8 mouse cellular contexts compared by ENCODE assay signal in genomic region chr10:21937222-21937605, GRCm38 (mm10). TPM values are rescaled to one million over a fixed set of nuclear protein-coding genes. Genes with fewer than 3 reads are reported as not detected.
DNase-seq lines count a peak whose midpoint lies in the region; ATAC-seq and TF ChIP-seq lines count a peak whose summit lies in the region.

No protein-coding gene starts in this region.

- no peak for ATAC-seq in midbrain, embryonic 15.5 days (replicated peaks)
- ATAC-seq in embryonic facial prominence, embryonic 13.5 days (ENCODE audit: insufficient number of reproducible peaks, insufficient read depth, low FRiP score, low TSS enrichment, low read depth), result peak; percentile 71; the same call in 1 of the 2 replicates
- ATAC-seq in hindbrain, postnatal 0 days, result no peak
- no peak for ATAC-seq in midbrain, embryonic 12.5 days (ENCODE audit: low FRiP score, low read depth)

- no peak for TF ChIP-seq CTCF in hindbrain, postnatal 0 days (IDR thresholded peaks at IDR 0.05; ENCODE audit: low read depth)

- no peaks in the 10 kb centered on the region for H3K27me3 ChIP-seq in midbrain, embryonic 10.5 days (ENCODE audit: low read depth, poor library complexity, severe bottlenecking)
- no peaks in the 10 kb centered on the region for H3K27me3 ChIP-seq in midbrain, embryonic 15.5 days (replicated peaks)
- no peaks in the 10 kb centered on the region for H3K27me3 ChIP-seq in embryonic facial prominence, embryonic 13.5 days
- no peaks in the 10 kb centered on the region for H3K27me3 ChIP-seq in hindbrain, postnatal 0 days (ENCODE audit: insufficient read depth, low read length)
- no peaks in the 10 kb centered on the region for H3K27me3 ChIP-seq in midbrain, embryonic 12.5 days

- peak; percentile 46 for DNase-seq in midbrain, embryonic 10.5 days (ENCODE audit: low spot score)
- peak; percentile 27 for DNase-seq in hindbrain, postnatal 0 days (ENCODE audit: low spot score)
- no peak for DNase-seq in layer of hippocampus, adult 8-10 months (ENCODE audit: low spot score in 2 of 2)
- no peak for DNase-seq in layer of hippocampus, adult 18-20 months (ENCODE audit: low spot score in 2 of 2)
- no peak for DNase-seq in frontal cortex, postnatal 36 days (ENCODE audit: low spot score in 2 of 2)

- H3K4me3 ChIP-seq in midbrain, embryonic 10.5 days, result no peak overlapping the region
- no peak overlapping the region for H3K4me3 ChIP-seq in midbrain, embryonic 15.5 days
- no peak overlapping the region for H3K4me3 ChIP-seq in embryonic facial prominence, embryonic 13.5 days
- no peak overlapping the region for H3K4me3 ChIP-seq in hindbrain, postnatal 0 days (ENCODE audit: low read length)
- H3K4me3 ChIP-seq in midbrain, embryonic 12.5 days, result no peak overlapping the region

- H3K9me3 ChIP-seq in midbrain, embryonic 10.5 days (replicated peaks), result no peaks in the 10 kb centered on the region
- no peaks in the 10 kb centered on the region for H3K9me3 ChIP-seq in midbrain, embryonic 15.5 days
- H3K9me3 ChIP-seq in embryonic facial prominence, embryonic 13.5 days, result no peaks in the 10 kb centered on the region
- H3K9me3 ChIP-seq in hindbrain, postnatal 0 days (ENCODE audit: low read length), result no peaks in the 10 kb centered on the region
- H3K9me3 ChIP-seq in midbrain, embryonic 12.5 days, result no peaks in the 10 kb centered on the region

- 13% methylated on average over 9 of the region's 9 CpGs for WGBS in midbrain, embryonic 10.5 days
- WGBS in midbrain, embryonic 15.5 days, result 13% methylated on average over 9 of the region's 9 CpGs
- 6% methylated on average over 9 of the region's 9 CpGs for WGBS in embryonic facial prominence, embryonic 13.5 days
- 22% methylated on average over 9 of the region's 9 CpGs for WGBS in hindbrain, postnatal 0 days
- 10% methylated on average over 9 of the region's 9 CpGs for WGBS in midbrain, embryonic 12.5 days

- no peaks in the 10 kb centered on the region for H3K36me3 ChIP-seq in midbrain, embryonic 10.5 days
- no peaks in the 10 kb centered on the region for H3K36me3 ChIP-seq in midbrain, embryonic 15.5 days (replicated peaks)
- H3K36me3 ChIP-seq in embryonic facial prominence, embryonic 13.5 days, result no peaks in the 10 kb centered on the region
- H3K36me3 ChIP-seq in hindbrain, postnatal 0 days (ENCODE audit: insufficient read depth, low read length), result no peaks in the 10 kb centered on the region
- no peaks in the 10 kb centered on the region for H3K36me3 ChIP-seq in midbrain, embryonic 12.5 days

- no peak overlapping the region for H3K4me2 ChIP-seq in midbrain, embryonic 15.5 days
- peak overlapping the region; percentile 48 for H3K4me2 ChIP-seq in embryonic facial prominence, embryonic 13.5 days
- 0 out of 2 replicates have a peak overlapping the region, but pooled peaks have one; percentile 13 for H3K4me2 ChIP-seq in hindbrain, postnatal 0 days (ENCODE audit: low read depth, low read length)
- 0 out of 2 replicates have a peak overlapping the region, but pooled peaks have one; percentile 5 for H3K4me2 ChIP-seq in midbrain, embryonic 12.5 days (replicated peaks)

- H3K27ac ChIP-seq in midbrain, embryonic 10.5 days (replicated peaks), result 0 out of 2 replicates have a peak overlapping the region, but pooled peaks have one; percentile 30
- no peak overlapping the region for H3K27ac ChIP-seq in midbrain, embryonic 15.5 days
- H3K27ac ChIP-seq in embryonic facial prominence, embryonic 13.5 days, result peak overlapping the region; percentile 87
- no peak overlapping the region for H3K27ac ChIP-seq in hindbrain, postnatal 0 days
- H3K27ac ChIP-seq in midbrain, embryonic 12.5 days (replicated peaks), result no peak overlapping the region

- peaks cover 12% of the 10 kb centered on the region for H3K4me1 ChIP-seq in midbrain, embryonic 10.5 days
- peaks cover 6% of the 10 kb centered on the region for H3K4me1 ChIP-seq in midbrain, embryonic 15.5 days
- peaks cover 19% of the 10 kb centered on the region for H3K4me1 ChIP-seq in embryonic facial prominence, embryonic 13.5 days
- 0 out of 2 replicates have a peak, but pooled peaks cover 5% of the 10 kb centered on the region for H3K4me1 ChIP-seq in hindbrain, postnatal 0 days (ENCODE audit: insufficient read depth, low read length)
- peaks cover 11% of the 10 kb centered on the region; the same call in 1 of the 2 replicates for H3K4me1 ChIP-seq in midbrain, embryonic 12.5 days

- no peak overlapping the region for H3K9ac ChIP-seq in midbrain, embryonic 15.5 days
- no peak overlapping the region for H3K9ac ChIP-seq in embryonic facial prominence, embryonic 13.5 days
- no peak overlapping the region for H3K9ac ChIP-seq in hindbrain, postnatal 0 days (replicated peaks; ENCODE audit: low read length)
- H3K9ac ChIP-seq in midbrain, embryonic 12.5 days (replicated peaks), result no peak overlapping the region

RNA-seq across cellular contexts. Expression of gene Sgk1, which starts 55.2 kb away (rescaled TPM):
- 18.8 and 20.2 TPM in 2 replicates for polyA plus RNA-seq in midbrain, embryonic 10.5 days (2016; fragmentation: Nextera tagmentation; extraction: Ambion mirVana)
- polyA plus RNA-seq in midbrain, embryonic 15.5 days (2015; fragmentation: Nextera tagmentation; extraction: Ambion mirVana), result 40.8 and 45.1 TPM in 2 replicates
- polyA plus RNA-seq in embryonic facial prominence, embryonic 13.5 days (2015; fragmentation: Nextera tagmentation; extraction: Ambion mirVana), result 48.9 and 51.9 TPM in 2 replicates
- total RNA-seq in hindbrain, postnatal 0 days (2014; rRNA removed), result 71.8 and 75.1 TPM in 2 replicates
- polyA plus RNA-seq in hindbrain, postnatal 0 days (2015; fragmentation: Nextera tagmentation; extraction: Ambion mirVana), result 57.1 and 57.5 TPM in 2 replicates
- 25.4 and 28.2 TPM in 2 replicates for polyA plus RNA-seq in midbrain, embryonic 12.5 days (2016; fragmentation: Nextera tagmentation; extraction: Ambion mirVana)
- 100 to 1,000 TPM in 3 of 4 experiments, 10 to 100 TPM in 1; 75.5 to 160 (median 130) TPM for total RNA-seq in layer of hippocampus, adult 8-10 months (2022)
- 100 to 1,000 TPM in 1 of 2 experiments, 10 to 100 TPM in 1; 88.8 to 199 TPM for total RNA-seq in layer of hippocampus, adult 18-20 months (2021)

Comparison
In these comparisons a context has a peak if more than half of its experiments do, and no peak if none do; other contexts are left out.
1. H3K27ac ChIP-seq: peak in midbrain, embryonic 10.5 days (single experiment) and embryonic facial prominence, embryonic 13.5 days (single experiment); none in midbrain, embryonic 15.5 days (single experiment), hindbrain, postnatal 0 days (single experiment) and midbrain, embryonic 12.5 days (single experiment).
2. DNase-seq: peak in midbrain, embryonic 10.5 days (single experiment) and hindbrain, postnatal 0 days (single experiment); none in layer of hippocampus, adult 8-10 months (0 of 2), layer of hippocampus, adult 18-20 months (0 of 2) and frontal cortex, postnatal 36 days (0 of 2).